Mouse (Mus musculus) embryonic facial prominence, embryonic 13.5 days (tissue): ENCODE measurements at regions not wholly inside any gene's neighbourhood (a gene's known extent, or its start where the extent isn't known, plus 50 kb on each side); places are given as distances from the start of the nearest gene placed in this dataset.
A peak's percentile ranks its signal among the peaks of the same experiment; 100 is the strongest.

ENCODE experiments used
- ATAC-seq: fragments of 200-750 bp; cut with Nextera tagmentation; 2 replicates; pipeline ENCODE4 v1.8.0; 2017; ENCODE audit warnings: low read depth; ENCODE audit not compliant: insufficient number of reproducible peaks, insufficient read depth, low FRiP score, low TSS enrichment
- H3K27ac ChIP-seq: fragments of 300-500 bp; sonication (generic); 2 replicates; pipeline ENCODE4 v1.5.1; 2015; ENCODE audit warnings: moderate library complexity, mild to moderate bottlenecking, inconsistent platforms
- H3K27me3 ChIP-seq: fragments of 300-500 bp; sonication (generic); 2 replicates; pipeline ENCODE4 v1.6.1; 2015; ENCODE audit warnings: mild to moderate bottlenecking, inconsistent platforms
- H3K36me3 ChIP-seq: fragments of 300-500 bp; sonication (generic); 2 replicates; pipeline ENCODE4 v1.6.1; 2015; ENCODE audit warnings: mild to moderate bottlenecking, inconsistent platforms
- H3K4me1 ChIP-seq: fragments of 300-500 bp; sonication (generic); 2 replicates; pipeline ENCODE4 v1.6.1; 2015; ENCODE audit warnings: inconsistent platforms
- H3K4me2 ChIP-seq: fragments of 300-500 bp; sonication (generic); 2 replicates; pipeline ENCODE4 v1.6.1; 2015; ENCODE audit warnings: moderate library complexity, mild to moderate bottlenecking, inconsistent platforms
- H3K4me3 ChIP-seq: fragments of 300-500 bp; sonication (generic); 2 replicates; pipeline ENCODE4 v1.5.1; 2015; ENCODE audit warnings: mild to moderate bottlenecking, inconsistent platforms
- H3K9ac ChIP-seq: fragments of 300-500 bp; sonication (generic); 2 replicates; pipeline ENCODE4 v1.6.1; 2015; ENCODE audit warnings: mild to moderate bottlenecking, inconsistent platforms
- H3K9me3 ChIP-seq: fragments of 300-500 bp; sonication (generic); 2 replicates; pipeline ENCODE4 v1.6.1; 2016; ENCODE audit warnings: inconsistent platforms
- WGBS: fragments of 180-500 bp; shearing (Covaris S2); methylation state at CpG from one replicate; pipeline ENCODE4 v1.1.7; 2015; ENCODE audit warnings: mixed read lengths; 5-methylcytosine and 5-hydroxymethylcytosine counted together

DNA sequence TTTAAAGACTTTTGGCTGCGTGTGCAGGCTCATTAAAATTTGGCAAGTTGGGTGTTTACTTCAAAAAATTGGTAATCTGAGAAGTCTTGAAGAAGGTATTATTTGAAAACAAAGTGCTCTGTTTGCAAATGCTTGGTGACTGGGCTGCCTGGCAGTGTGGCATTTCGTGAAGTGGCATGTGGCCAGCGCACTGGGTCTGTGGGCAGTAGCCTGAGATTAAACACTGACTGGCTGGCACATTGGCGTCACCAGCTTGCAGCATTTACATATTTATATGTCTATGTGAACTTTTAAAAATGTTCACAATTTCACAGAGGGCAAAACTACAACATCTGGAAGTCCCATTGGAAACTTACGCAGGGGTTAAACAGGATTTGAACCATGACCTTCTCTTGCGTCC, 261.3 kb downstream of the Trib2 start:
- Histone ChIP-seq H3K27me3 (no peaks in the 10 kb centered on the region), H3K4me3 (no peak overlapping the region), H3K9me3 (no peaks in the 10 kb centered on the region), H3K27ac (no peak overlapping the region), H3K4me1 (peaks cover 5% of the 10 kb centered on the region), H3K9ac (no peak overlapping the region), H3K4me2 (no peak overlapping the region), H3K36me3 (no peaks in the 10 kb centered on the region)
- ATAC-seq: no peak
- 80% methylated on average over 6 of the region's 6 CpGs for WGBS

DNA sequence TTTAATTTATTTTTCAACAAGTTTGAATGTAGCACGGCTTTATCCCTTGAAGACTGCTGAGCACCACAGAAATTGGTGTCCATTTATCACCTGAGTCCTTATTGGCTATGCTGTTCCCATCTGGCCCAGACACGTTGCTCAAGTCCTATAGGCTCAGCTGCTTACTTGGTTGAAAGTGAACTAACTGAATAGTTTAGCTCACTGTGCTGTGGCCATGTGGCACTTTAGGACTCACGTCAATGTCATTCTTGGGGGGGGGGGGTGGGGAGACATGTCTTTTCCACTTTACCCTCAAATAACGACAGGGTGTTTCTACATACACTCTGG, 263.1 kb downstream of the Trib2 start:
- ATAC-seq: no peak
- no peak overlapping the region for H3K9ac ChIP-seq
- 67% methylated on average over 4 of the region's 4 CpGs for WGBS
- no peaks in the 10 kb centered on the region for H3K27me3 ChIP-seq
- no peaks in the 10 kb centered on the region for H3K36me3 ChIP-seq
- H3K27ac ChIP-seq: no peak overlapping the region
- H3K4me3 ChIP-seq: no peak overlapping the region
- peaks cover 5% of the 10 kb centered on the region for H3K4me1 ChIP-seq
- no peaks in the 10 kb centered on the region for H3K9me3 ChIP-seq
- no peak overlapping the region for H3K4me2 ChIP-seq

DNA sequence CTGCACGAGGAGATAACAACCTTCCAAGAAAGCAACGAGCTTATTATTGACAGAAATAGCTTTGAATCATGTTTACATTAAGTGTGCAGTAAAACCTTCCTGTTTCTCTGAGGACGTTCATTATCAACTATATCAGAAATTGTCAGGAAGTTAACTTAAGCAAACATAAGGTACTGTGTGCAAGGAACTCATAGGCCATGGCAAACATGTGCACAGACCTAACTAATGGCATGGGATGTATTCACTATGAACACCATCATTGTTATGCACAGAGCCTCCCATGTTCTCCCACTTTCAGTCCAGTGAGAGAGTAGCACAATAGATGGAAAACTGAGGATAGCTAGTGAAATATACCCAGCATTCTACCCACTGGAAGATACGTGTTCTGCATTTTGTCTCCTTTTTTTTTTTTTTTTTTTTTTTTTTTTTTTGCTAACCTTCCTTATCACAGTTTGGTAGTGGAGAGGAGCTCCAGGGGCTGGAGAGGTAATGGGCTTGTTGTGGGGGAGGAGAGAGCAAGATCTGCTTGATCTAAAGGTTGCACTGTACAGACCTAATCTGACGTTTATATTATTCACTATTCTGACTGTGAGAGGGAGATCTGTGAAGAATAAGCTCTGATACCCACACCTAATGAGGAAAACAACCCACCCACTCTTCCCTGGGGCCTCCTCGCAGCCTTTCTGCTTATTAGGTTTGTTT, 263.6 kb downstream of the Trib2 start:
- H3K36me3 ChIP-seq: no peaks in the 10 kb centered on the region
- H3K9ac ChIP-seq: no peak overlapping the region
- 72% methylated on average over 6 of the region's 6 CpGs for WGBS
- no peaks in the 10 kb centered on the region for H3K9me3 ChIP-seq
- ATAC-seq: no peak
- no peak overlapping the region for H3K4me3 ChIP-seq
- H3K4me1 ChIP-seq: peaks cover 5% of the 10 kb centered on the region
- no peak overlapping the region for H3K27ac ChIP-seq
- no peaks in the 10 kb centered on the region for H3K27me3 ChIP-seq
- H3K4me2 ChIP-seq: no peak overlapping the region

DNA sequence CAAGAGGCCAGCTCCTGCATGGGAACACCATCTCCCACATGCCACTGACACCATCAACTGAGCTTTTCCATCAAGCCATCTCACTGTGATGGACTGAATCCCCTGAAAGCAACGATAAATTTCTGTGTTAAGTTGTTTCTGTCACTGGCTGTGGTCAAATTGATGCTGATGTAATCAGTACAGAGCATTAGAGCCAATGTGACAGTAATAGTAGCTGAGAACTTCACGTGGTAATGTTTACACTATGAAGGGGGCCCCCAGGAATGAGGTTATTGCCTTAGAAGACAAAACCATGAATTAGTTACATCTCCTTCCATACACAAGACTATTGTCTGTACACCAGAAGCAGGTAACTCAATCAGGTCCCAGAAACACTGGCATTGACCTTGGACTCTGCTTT, 264.5 kb downstream of the Trib2 start:
- no peaks in the 10 kb centered on the region for H3K9me3 ChIP-seq
- ATAC-seq: no peak
- 70% methylated on average over 2 of the region's 2 CpGs for WGBS

DNA sequence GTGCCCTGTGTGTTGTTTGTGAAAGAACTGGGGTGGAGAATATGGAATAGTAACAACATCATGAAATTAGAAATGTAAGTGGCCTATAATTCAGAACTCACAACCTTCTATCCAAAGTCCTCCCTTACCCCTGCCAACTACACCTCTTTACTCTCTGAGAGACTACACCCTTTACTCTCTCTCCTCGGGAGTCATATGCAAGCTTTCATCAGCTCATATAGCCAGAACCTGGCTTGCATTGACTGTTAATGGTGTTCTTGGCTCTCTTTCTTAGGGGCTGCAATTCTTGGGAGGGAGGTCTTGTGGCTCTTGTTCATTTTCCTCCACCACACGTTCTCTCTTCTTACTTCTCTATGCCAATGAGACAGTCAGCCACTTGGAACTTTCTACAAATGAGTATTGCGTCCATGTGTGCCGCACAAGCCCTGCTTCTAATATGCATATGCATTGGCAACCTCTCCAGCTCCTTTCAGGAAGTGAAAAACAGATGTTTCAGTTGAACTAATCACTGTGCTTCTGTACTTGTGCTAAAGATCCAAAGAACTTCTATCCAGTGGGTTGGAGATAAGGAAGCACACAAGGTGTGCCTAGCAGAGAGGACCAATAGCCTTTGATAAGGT, 265.3 kb downstream of the Trib2 start:
- Histone ChIP-seq H3K4me1 (peaks cover 5% of the 10 kb centered on the region), H3K9me3 (no peaks in the 10 kb centered on the region), H3K4me2 (no peak overlapping the region), H3K36me3 (no peaks in the 10 kb centered on the region), H3K9ac (no peak overlapping the region), H3K27me3 (no peaks in the 10 kb centered on the region), H3K27ac (no peak overlapping the region), H3K4me3 (no peak overlapping the region)
- ATAC-seq: no peak
- 36% methylated on average over 4 of the region's 4 CpGs for WGBS

More for the DNA sequence above, 264.5 kb downstream of the Trib2 start:
- Histone ChIP-seq H3K4me3 (no peak overlapping the region), H3K4me2 (no peak overlapping the region), H3K36me3 (no peaks in the 10 kb centered on the region), H3K9ac (no peak overlapping the region), H3K27me3 (no peaks in the 10 kb centered on the region), H3K27ac (no peak overlapping the region), H3K4me1 (peaks cover 5% of the 10 kb centered on the region)

DNA sequence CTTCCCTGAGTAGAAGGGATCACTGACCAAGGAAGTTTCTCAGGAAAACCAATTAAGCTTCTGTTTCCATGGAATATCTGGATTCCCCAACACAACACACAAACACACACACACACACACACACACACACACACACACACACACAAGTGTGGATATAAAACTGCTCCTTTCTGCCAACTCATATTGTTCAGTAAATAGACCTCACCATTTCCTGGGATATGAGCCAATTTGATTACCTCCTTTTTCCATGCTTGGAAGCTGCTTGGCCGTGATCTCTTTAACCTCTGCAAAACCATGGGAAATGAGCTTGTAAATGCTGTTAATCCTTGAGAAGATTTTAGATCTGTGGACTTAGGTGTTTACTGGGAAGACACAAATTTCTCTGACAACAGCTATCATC, 272.4 kb downstream of the Trib2 start:
- H3K4me1 ChIP-seq: no peaks in the 10 kb centered on the region
- no peaks in the 10 kb centered on the region for H3K27me3 ChIP-seq
- no peak for ATAC-seq
- no peak overlapping the region for H3K4me3 ChIP-seq
- no peak overlapping the region for H3K4me2 ChIP-seq
- no peak overlapping the region for H3K27ac ChIP-seq
- no peaks in the 10 kb centered on the region for H3K36me3 ChIP-seq
- H3K9ac ChIP-seq: no peak overlapping the region
- H3K9me3 ChIP-seq: no peaks in the 10 kb centered on the region
- WGBS: 50% methylated on average over 1 of the region's 1 CpGs

DNA sequence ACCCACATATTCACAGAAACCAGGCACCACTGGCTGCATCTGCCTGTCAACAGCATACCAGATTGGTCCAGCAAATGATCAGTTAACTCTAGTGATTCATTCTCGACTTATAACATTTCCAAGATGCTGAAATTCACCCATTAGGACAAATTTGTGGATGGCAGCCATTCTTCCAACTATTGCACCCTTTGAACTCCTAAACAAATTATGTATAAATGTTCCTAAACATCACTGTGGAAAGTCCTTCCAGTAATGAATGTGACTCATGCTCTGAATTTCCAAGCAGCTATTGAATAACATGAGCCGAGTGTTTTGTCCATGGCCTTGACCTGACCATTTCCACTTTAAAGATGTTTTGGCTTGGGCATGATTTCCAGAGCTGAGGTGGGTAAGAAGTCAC, 274.2 kb downstream of the Trib2 start:
- Histone ChIP-seq H3K4me2 (no peak overlapping the region), H3K9me3 (no peaks in the 10 kb centered on the region), H3K36me3 (no peaks in the 10 kb centered on the region), H3K4me3 (no peak overlapping the region), H3K9ac (no peak overlapping the region), H3K4me1 (no peaks in the 10 kb centered on the region), H3K27ac (no peak overlapping the region), H3K27me3 (no peaks in the 10 kb centered on the region)
- 62% methylated on average over 2 of the region's 2 CpGs for WGBS
- ATAC-seq: no peak

DNA sequence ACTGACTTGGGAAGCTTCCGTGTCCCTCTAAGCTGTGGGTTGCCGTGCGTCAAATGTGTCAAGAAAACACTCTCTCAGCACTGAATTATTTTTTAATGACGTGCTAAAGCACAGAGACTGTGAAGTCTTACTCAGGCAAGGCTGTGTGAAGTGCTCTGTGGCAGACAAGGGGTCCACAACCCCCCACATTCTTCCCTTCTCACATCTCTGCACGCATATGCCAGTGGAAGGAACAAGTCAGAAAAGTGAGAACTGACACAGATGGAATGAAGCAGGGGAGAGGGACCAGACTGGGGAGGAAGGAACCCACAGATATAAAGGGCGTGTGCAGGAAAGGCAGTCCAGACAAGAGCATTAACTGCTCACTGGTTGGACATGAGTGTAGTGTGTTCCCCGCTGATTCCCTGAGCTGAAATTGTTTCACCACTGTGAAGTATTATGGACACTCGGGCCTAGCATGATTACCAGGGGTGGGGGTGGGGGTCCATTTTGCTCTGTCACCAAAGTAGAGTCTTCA, 279.8 kb downstream of the Trib2 start:
- WGBS: 66% methylated on average over 8 of the region's 8 CpGs
- Histone ChIP-seq H3K27me3 (peaks cover 3% of the 10 kb centered on the region; the same call in 1 of the 2 replicates), H3K4me1 (no peaks in the 10 kb centered on the region), H3K9me3 (no peaks in the 10 kb centered on the region), H3K9ac (no peak overlapping the region), H3K4me3 (no peak overlapping the region), H3K4me2 (no peak overlapping the region), H3K27ac (no peak overlapping the region), H3K36me3 (no peaks in the 10 kb centered on the region)
- no peak for ATAC-seq

DNA sequence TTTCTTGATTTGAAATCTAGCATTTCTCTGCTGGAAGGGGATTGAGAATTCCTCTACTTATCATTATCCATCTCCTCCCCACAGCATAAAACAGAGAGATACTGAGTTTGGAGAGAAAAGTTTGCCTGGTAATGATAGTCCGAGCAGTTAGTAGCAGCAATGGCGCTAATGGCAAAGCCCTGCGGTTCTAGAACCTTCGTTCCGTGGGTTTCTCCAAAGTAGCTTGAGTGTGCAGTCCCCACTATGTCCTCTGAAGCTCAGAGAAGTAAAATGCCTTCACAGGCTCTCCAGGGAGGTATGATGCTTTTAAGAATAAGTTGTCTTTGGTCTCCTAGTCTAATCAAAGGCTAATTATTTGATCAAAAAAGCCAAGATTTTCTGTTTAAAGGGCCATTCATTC, 280.5 kb downstream of the Trib2 start:
- Histone ChIP-seq H3K4me1 (peaks cover 2% of the 10 kb centered on the region; the same call in 1 of the 2 replicates), H3K4me2 (no peak overlapping the region), H3K4me3 (no peak overlapping the region), H3K9me3 (no peaks in the 10 kb centered on the region), H3K27ac (no peak overlapping the region), H3K9ac (no peak overlapping the region), H3K36me3 (no peaks in the 10 kb centered on the region), H3K27me3 (peaks cover 3% of the 10 kb centered on the region; the same call in 1 of the 2 replicates)
- ATAC-seq: no peak
- 86% methylated on average over 5 of the region's 5 CpGs for WGBS

DNA sequence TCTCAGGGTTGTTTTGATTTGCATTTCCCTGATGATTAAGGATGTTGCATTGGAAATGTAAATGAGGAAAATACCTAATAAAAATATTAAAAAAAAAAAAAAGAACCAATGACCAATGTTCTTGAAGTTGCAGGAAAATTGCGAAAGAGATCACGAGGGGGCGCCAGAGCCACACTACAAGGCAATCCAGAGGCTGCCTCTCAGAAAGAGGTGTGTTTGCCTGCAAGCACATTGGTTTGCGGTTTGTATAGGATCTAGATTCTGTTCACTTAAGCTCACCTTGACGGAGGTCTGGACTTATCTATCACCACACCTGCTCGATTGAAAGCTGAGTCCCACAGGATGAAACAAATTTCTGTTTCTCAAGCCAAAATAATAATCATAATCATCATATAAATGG, 280.9 kb downstream of the Trib2 start:
- Histone ChIP-seq H3K4me3 (no peak overlapping the region), H3K36me3 (no peaks in the 10 kb centered on the region), H3K9me3 (no peaks in the 10 kb centered on the region), H3K27ac (no peak overlapping the region), H3K4me2 (no peak overlapping the region), H3K4me1 (peaks cover 6% of the 10 kb centered on the region; the same call in 1 of the 2 replicates), H3K27me3 (peaks cover 3% of the 10 kb centered on the region; the same call in 1 of the 2 replicates), H3K9ac (no peak overlapping the region)
- ATAC-seq: 0 out of 2 replicates have a peak, but pooled peaks have one; percentile 62
- 7% methylated on average over 6 of the region's 6 CpGs for WGBS

DNA sequence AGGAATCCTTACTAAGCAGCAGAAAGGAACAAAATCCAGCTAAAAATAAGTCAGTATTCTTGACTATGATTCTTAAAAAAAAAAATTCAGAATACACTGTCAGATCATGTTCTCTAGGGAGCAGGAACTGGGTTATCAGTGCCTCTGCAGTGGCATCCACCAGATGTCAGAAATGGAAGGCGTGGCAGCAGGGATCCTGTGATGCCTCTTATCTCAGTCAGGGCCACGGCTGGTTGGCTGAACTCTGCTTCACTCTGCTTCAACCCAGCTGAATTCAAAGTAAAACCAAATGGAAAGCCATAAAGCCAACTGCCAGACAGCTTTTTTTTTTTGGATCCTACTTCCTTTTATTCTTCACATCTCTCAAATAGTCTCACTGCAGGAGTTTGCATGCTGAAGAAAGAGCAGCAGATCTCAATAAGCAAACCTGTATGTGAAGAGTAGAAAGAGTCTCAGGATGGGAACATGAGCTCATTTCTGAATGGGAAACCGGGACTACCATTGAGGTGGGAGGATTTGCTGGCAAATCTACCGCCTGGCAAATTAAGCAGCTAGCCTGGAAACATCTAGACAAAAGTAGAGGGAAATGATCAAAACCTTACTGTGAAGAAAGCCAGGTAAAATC, 295.8 kb downstream of the Trib2 start:
- 52% methylated on average over 4 of the region's 4 CpGs for WGBS
- no peak overlapping the region for H3K4me2 ChIP-seq
- no peak overlapping the region for H3K4me3 ChIP-seq
- H3K27ac ChIP-seq: no peak overlapping the region
- ATAC-seq: no peak
- no peaks in the 10 kb centered on the region for H3K36me3 ChIP-seq
- H3K9me3 ChIP-seq: no peaks in the 10 kb centered on the region
- no peak overlapping the region for H3K9ac ChIP-seq
- H3K27me3 ChIP-seq: no peaks in the 10 kb centered on the region
- H3K4me1 ChIP-seq: no peaks in the 10 kb centered on the region

DNA sequence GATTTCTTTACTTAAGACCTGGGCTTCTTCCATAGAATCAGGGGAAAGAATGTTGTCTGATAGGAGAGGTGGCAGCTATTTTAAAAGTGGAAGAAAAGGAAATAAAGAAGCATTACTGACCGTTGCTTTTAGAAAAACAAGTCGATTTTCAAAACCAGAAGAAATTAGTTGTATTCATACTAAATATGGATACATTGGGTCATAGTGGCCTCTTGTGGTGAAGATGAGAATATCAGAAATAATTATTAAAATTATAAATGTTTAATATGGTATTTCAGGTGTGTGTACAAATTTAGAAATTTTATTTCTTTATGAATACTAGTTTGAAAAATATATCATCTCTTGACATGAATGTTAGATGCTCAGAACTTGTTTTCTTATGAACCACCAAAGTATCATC, 304.7 kb downstream of the Trib2 start:
- H3K4me1 ChIP-seq: no peaks in the 10 kb centered on the region
- 55% methylated on average over 2 of the region's 2 CpGs for WGBS

More for the DNA sequence above, 304.7 kb downstream of the Trib2 start:
- no peak overlapping the region for H3K4me3 ChIP-seq
- H3K9ac ChIP-seq: no peak overlapping the region
- H3K4me2 ChIP-seq: no peak overlapping the region
- H3K36me3 ChIP-seq: no peaks in the 10 kb centered on the region
- no peak for ATAC-seq
- no peaks in the 10 kb centered on the region for H3K9me3 ChIP-seq
- no peaks in the 10 kb centered on the region for H3K27me3 ChIP-seq
- H3K27ac ChIP-seq: no peak overlapping the region
